Mouse (Mus musculus): Measurements from ENCODE around the gene Itpr1. TPM values are rescaled to one million over a fixed set of nuclear protein-coding genes. Genes with fewer than 3 reads are reported as not detected.
A peak's percentile ranks its signal among the peaks of the same experiment; 100 is the strongest.

Gene Itpr1
- polyA plus RNA-seq, 1 experiment from 2014 or later, result 10.0 TPM

- DNase-seq (ENCODE audit: low spot score), result no peak
- 80% methylated on average over 7 of the region's 7 CpGs for WGBS
- no peak overlapping the region for H3K27ac ChIP-seq (replicated peaks)
- no peaks in the 10 kb centered on the region for H3K27me3 ChIP-seq (replicated peaks; ENCODE audit: low read depth, poor library complexity, severe bottlenecking)
- H3K36me3 ChIP-seq (replicated peaks), result no peaks in the 10 kb centered on the region
- no peaks in the 10 kb centered on the region for H3K4me1 ChIP-seq
- H3K9me3 ChIP-seq, result 0 out of 2 replicates have a peak, but pooled peaks cover 3% of the 10 kb centered on the region
- H3K4me3 ChIP-seq, result no peak overlapping the region
Measured at GRCm38 (mm10) chr6:108196665-108197064, 16.2 kb upstream of the Itpr1 start.

- Histone ChIP-seq H3K9me3 (0 out of 2 replicates have a peak, but pooled peaks cover 3% of the 10 kb centered on the region), H3K4me3 (no peak overlapping the region), H3K27me3 (replicated peaks; ENCODE audit: low read depth, poor library complexity, severe bottlenecking) (no peaks in the 10 kb centered on the region), H3K27ac (replicated peaks) (no peak overlapping the region), H3K4me1 (no peaks in the 10 kb centered on the region), H3K36me3 (replicated peaks) (no peaks in the 10 kb centered on the region)
- 72% methylated on average over 4 of the region's 4 CpGs for WGBS
- no peak for DNase-seq (ENCODE audit: low spot score)
Measured at GRCm38 (mm10) chr6:108197117-108197516, 15.8 kb upstream of the Itpr1 start.

- 90% methylated on average over 7 of the region's 7 CpGs for WGBS
Measured at GRCm38 (mm10) chr6:108198286-108198685, 14.6 kb upstream of the Itpr1 start.

GRCm38 (mm10) chr6:108204322-108204721 lies 8.6 kb upstream of the Itpr1 start:
- no peak for DNase-seq (ENCODE audit: low spot score)
- 0 out of 2 replicates have a peak, but pooled peaks cover 2% of the 10 kb centered on the region for H3K9me3 ChIP-seq
- no peak overlapping the region for H3K27ac ChIP-seq (replicated peaks)
- no peaks in the 10 kb centered on the region for H3K36me3 ChIP-seq (replicated peaks)
- no peaks in the 10 kb centered on the region for H3K4me1 ChIP-seq
- WGBS, result 76% methylated on average over 2 of the region's 2 CpGs
- no peak overlapping the region for H3K4me3 ChIP-seq
- no peaks in the 10 kb centered on the region for H3K27me3 ChIP-seq (replicated peaks; ENCODE audit: low read depth, poor library complexity, severe bottlenecking)

More at GRCm38 (mm10) chr6:108198286-108198685, 14.6 kb upstream of the Itpr1 start:
- H3K4me1 ChIP-seq, result no peaks in the 10 kb centered on the region
- H3K27me3 ChIP-seq (replicated peaks; ENCODE audit: low read depth, poor library complexity, severe bottlenecking), result no peaks in the 10 kb centered on the region
- H3K36me3 ChIP-seq (replicated peaks), result no peaks in the 10 kb centered on the region
- 0 out of 2 replicates have a peak, but pooled peaks cover 3% of the 10 kb centered on the region for H3K9me3 ChIP-seq
- no peak overlapping the region for H3K4me3 ChIP-seq
- H3K27ac ChIP-seq (replicated peaks), result no peak overlapping the region
- DNase-seq (ENCODE audit: low spot score), result no peak

- WGBS, result 79% methylated on average over 4 of the region's 4 CpGs
- no peak for DNase-seq (ENCODE audit: low spot score)
- 0 out of 2 replicates have a peak, but pooled peaks cover 5% of the 10 kb centered on the region for H3K27me3 ChIP-seq (replicated peaks; ENCODE audit: low read depth, poor library complexity, severe bottlenecking)
Measured at GRCm38 (mm10) chr6:108206145-108206544, 6.8 kb upstream of the Itpr1 start.

GRCm38 (mm10) chr6:108206914-108207566 lies 5.9 kb upstream of the Itpr1 start:
- H3K36me3 ChIP-seq (replicated peaks), result no peaks in the 10 kb centered on the region
- DNase-seq (ENCODE audit: low spot score), result no peak
- peaks cover 15% of the 10 kb centered on the region for H3K4me1 ChIP-seq
- 0 out of 2 replicates have a peak, but pooled peaks cover 5% of the 10 kb centered on the region for H3K27me3 ChIP-seq (replicated peaks; ENCODE audit: low read depth, poor library complexity, severe bottlenecking)
- 82% methylated on average over 5 of the region's 5 CpGs for WGBS
- H3K27ac ChIP-seq (replicated peaks), result no peak overlapping the region
- H3K4me3 ChIP-seq, result no peak overlapping the region
- H3K9me3 ChIP-seq, result no peaks in the 10 kb centered on the region

More at GRCm38 (mm10) chr6:108206145-108206544, 6.8 kb upstream of the Itpr1 start:
- Histone ChIP-seq H3K27ac (replicated peaks) (no peak overlapping the region), H3K36me3 (replicated peaks) (no peaks in the 10 kb centered on the region), H3K9me3 (no peaks in the 10 kb centered on the region), H3K4me3 (no peak overlapping the region), H3K4me1 (peaks cover 6% of the 10 kb centered on the region)

- DNase-seq (ENCODE audit: low spot score), result peak; percentile 59
- 0 out of 2 replicates have a peak, but pooled peaks cover 5% of the 10 kb centered on the region for H3K27me3 ChIP-seq (replicated peaks; ENCODE audit: low read depth, poor library complexity, severe bottlenecking)
- peaks cover 5% of the 10 kb centered on the region; the same call in 1 of the 2 replicates for H3K36me3 ChIP-seq (replicated peaks)
- H3K4me3 ChIP-seq, result peak overlapping the region; percentile 83
- peaks cover 41% of the 10 kb centered on the region for H3K4me1 ChIP-seq
- peak overlapping the region; percentile 88 for H3K27ac ChIP-seq (replicated peaks)
- no peaks in the 10 kb centered on the region for H3K9me3 ChIP-seq
- WGBS, result 8% methylated on average over 36 of the region's 36 CpGs
Measured at GRCm38 (mm10) chr6:108211896-108212880, 708 bp upstream of the Itpr1 start.

- DNase-seq (ENCODE audit: low spot score), result no peak
- H3K4me3 ChIP-seq, result peak overlapping the region; percentile 83
- H3K27ac ChIP-seq (replicated peaks), result peak overlapping the region; percentile 88
- under 1% methylated on average over 29 of the region's 29 CpGs for WGBS
- 0 out of 2 replicates have a peak, but pooled peaks cover 5% of the 10 kb centered on the region for H3K27me3 ChIP-seq (replicated peaks; ENCODE audit: low read depth, poor library complexity, severe bottlenecking)
- no peaks in the 10 kb centered on the region for H3K9me3 ChIP-seq
- peaks cover 51% of the 10 kb centered on the region for H3K4me1 ChIP-seq
- H3K36me3 ChIP-seq (replicated peaks), result peaks cover 15% of the 10 kb centered on the region
Measured at GRCm38 (mm10) chr6:108213481-108214293, 791 bp downstream of the Itpr1 start.

- peaks cover 15% of the 10 kb centered on the region for H3K36me3 ChIP-seq (replicated peaks)
- peaks cover 51% of the 10 kb centered on the region for H3K4me1 ChIP-seq
- 0 out of 2 replicates have a peak, but pooled peaks cover 4% of the 10 kb centered on the region for H3K27me3 ChIP-seq (replicated peaks; ENCODE audit: low read depth, poor library complexity, severe bottlenecking)
- peak overlapping the region; percentile 88; the same call in 1 of the 2 replicates for H3K27ac ChIP-seq (replicated peaks)
- whole genome bisulfite sequencing, result 13% methylated on average over 10 of the region's 10 CpGs
- H3K4me3 ChIP-seq, result peak overlapping the region; percentile 83
- no peak for DNase-seq (ENCODE audit: low spot score)
- H3K9me3 ChIP-seq, result no peaks in the 10 kb centered on the region
Measured at GRCm38 (mm10) chr6:108214294-108214925, 1.5 kb downstream of the Itpr1 start.

GRCm38 (mm10) chr6:108216091-108216490 lies 3.2 kb downstream of the Itpr1 start:
- no peak overlapping the region for H3K4me3 ChIP-seq
- H3K4me1 ChIP-seq, result peaks cover 45% of the 10 kb centered on the region
- DNase-seq (ENCODE audit: low spot score), result peak; percentile 38
- 59% methylated on average over 5 of the region's 5 CpGs for WGBS
- H3K9me3 ChIP-seq, result no peaks in the 10 kb centered on the region
- no peaks in the 10 kb centered on the region for H3K27me3 ChIP-seq (replicated peaks; ENCODE audit: low read depth, poor library complexity, severe bottlenecking)
- H3K27ac ChIP-seq (replicated peaks), result no peak overlapping the region
- peaks cover 22% of the 10 kb centered on the region for H3K36me3 ChIP-seq (replicated peaks)

GRCm38 (mm10) chr6:108216832-108217231 lies 3.9 kb downstream of the Itpr1 start:
- Histone ChIP-seq H3K9me3 (no peaks in the 10 kb centered on the region), H3K27me3 (replicated peaks; ENCODE audit: low read depth, poor library complexity, severe bottlenecking) (no peaks in the 10 kb centered on the region), H3K4me3 (no peak overlapping the region), H3K27ac (replicated peaks) (no peak overlapping the region), H3K36me3 (replicated peaks) (peaks cover 22% of the 10 kb centered on the region), H3K4me1 (peaks cover 38% of the 10 kb centered on the region)
- no peak for DNase-seq (ENCODE audit: low spot score)
- 89% methylated on average over 8 of the region's 8 CpGs for WGBS

Measured in embryonic facial prominence, embryonic 10.5 days (tissue).